Mouse (Mus musculus): ENCODE results near the gene Rbfox1. TPM values are rescaled to one million over a fixed set of nuclear protein-coding genes. Genes with fewer than 3 reads are reported as not detected.

The Rbfox1 gene
- total RNA-seq, 2 experiments from 2014 or later, result 42.1 to 47.4 TPM

DNA sequence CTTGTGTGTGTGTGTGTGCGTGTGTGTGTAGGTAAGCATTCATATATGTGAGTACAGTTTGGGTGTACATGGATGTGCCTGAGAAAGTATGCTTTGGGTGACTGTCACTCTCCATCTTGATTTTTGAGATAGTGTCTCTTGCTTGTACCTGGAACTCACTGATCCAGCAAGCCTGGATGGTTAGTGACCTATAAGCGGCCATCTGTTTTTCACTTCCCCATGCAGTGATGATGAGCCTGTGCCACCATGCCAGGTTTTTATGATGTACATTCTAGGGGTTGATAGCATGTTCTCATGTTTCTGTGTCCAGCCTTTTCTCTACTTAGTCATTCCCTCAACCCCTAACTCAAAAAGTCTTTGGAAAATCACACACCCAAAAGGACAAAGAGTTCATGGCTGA lies 976.5 kb downstream of the Rbfox1 start:
- intact Hi-C loops (cut with DNase I), result no loop called here
- DNase-seq, result no peak

DNA sequence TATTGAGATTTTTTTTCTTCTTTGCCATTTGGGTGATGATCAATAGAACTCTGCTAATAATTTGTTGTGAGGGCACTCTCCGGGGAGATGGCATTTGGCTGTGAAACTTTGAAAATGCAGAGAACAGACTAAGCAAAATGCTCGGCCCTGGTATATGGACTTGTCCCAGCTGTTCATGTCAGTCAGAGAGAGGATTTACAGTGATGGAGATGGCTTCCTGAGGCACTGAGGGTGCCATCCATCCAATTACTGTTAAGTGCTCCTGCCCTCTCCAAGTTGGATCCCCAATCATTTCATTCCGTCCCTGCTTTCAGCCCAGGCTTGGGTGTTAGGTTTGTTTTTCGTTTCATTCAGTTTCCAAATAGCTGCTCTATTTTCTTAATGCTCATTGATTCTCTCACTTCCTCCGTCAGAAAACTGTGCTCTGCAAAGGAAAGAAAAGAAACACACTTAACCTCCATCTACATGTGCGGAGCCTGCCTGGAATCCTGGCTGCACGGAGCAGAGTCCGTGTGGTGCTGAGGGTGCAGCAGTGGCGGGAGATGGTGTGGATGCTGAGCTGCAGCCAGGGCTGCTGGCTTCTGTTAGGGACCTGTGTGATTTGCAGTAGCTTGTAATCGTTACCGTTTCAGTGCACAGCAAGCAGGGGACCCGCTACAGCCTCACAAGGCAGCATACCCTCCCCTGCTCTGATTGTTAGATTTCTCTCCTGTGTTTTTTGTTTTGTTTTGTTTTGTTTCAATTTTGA lies 997.7 kb downstream of the Rbfox1 start:
- intact Hi-C loops (cut with DNase I), result no loop called here

DNA sequence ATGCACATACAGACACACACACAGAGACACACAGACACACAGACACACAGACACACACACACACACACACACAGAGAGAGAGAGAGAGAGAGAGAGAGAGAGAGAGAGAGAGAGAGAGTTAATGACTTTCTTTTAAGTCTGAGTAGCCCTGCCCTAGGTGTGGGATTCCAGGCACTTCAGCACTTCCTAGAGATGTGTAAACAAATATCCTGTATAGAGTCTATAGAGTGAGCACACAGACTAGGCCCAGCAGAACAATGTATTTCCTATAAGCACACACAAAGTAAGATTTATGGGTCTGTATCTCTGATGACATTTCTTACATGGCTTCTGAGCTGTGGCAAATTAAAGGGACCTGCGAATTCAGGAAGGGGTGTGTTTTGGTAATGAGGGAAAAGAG lies 998.6 kb downstream of the Rbfox1 start:
- DNase-seq, result no peak
- intact Hi-C loops (cut with DNase I), result no loop called here

More for the DNA sequence above, 997.7 kb downstream of the Rbfox1 start:
- DNase-seq, result no peak

DNA sequence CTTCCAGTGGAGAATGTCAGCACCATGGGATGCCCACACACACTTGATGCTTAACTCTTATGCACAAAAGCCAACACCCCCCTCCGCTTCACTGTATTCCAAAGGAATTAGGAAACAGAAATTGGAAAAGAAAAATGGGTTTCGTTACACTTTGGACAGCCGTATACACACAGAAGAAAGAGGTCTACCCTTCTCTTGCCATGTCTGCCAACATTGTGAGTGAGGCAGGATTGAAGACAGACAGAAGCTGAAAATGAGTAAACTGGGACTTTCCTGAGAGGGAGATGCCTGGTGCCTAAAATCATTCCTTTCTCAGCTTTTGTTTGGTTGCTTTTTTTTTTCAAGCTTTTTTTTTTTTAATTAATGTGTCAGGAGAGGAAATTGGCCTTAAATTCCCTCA lies 1000.5 kb downstream of the Rbfox1 start:
- intact Hi-C loops (cut with DNase I), result no loop called here

DNA sequence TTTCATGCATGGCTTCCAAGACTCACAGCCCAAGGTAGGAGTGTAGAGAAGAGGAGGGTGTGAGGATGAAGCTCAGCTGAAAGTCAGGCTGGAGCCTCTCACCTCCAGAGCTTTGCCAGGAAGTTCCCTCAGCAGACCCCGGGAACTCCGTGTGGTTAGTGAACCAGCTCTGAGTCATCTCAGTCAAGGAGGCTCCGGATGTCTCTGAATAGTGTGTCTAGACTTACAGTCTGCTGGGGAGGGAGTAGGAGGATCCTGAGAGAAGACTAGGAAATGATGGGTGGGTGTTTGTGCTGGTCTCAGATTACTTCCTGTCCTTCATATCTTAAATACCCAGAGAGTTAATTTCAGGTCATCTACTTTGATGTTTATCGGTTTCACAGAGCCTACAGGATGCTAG lies 1004.1 kb downstream of the Rbfox1 start:
- intact Hi-C loops (cut with DNase I), result no loop called here
- DNase-seq, result peak; percentile 9 to 17

More for the DNA sequence above, 1000.5 kb downstream of the Rbfox1 start:
- DNase-seq, result no peak

DNA sequence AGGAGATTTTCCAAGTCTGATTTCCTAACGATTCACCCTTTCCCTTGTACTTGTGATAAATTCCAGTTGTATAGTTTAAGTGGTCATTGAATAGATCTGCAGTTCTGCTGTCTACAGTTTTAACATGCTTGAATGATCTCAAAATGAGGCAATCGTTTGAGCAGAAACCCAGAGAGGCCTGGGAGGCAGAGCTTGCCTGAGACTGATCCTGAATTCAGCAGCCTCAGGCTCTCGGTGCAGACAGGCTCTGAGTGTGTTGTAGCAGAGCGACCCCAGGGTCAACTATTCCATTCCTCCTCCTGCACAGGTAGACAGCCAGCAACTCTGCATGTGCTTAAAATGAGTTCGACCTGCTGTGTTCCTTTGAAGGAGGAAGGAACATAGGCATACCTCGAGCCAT lies 1012.6 kb downstream of the Rbfox1 start:
- no peak for DNase-seq
- intact Hi-C loops (cut with DNase I), result no loop called here

DNA sequence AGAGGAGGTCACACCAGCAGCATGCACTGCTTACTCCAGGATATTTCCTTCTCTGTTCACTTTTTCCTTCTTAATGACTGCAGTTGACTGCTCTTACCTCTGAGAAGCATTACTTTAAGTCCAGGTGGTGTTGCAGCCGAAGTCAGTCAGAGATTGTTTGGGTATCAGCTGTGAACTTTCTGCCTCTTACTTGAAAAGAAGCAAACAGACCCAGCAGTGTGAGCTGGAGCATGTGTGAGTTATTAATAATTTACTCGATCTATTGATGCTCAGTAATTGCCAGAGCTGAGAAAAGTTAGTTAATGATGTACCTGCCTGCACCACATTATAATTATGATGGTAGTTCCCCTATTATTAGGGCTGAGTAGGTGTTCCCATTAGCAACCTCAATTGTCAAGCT lies 1014.9 kb downstream of the Rbfox1 start:
- no peak for DNase-seq
- intact Hi-C loops (cut with DNase I), result no loop called here

DNA sequence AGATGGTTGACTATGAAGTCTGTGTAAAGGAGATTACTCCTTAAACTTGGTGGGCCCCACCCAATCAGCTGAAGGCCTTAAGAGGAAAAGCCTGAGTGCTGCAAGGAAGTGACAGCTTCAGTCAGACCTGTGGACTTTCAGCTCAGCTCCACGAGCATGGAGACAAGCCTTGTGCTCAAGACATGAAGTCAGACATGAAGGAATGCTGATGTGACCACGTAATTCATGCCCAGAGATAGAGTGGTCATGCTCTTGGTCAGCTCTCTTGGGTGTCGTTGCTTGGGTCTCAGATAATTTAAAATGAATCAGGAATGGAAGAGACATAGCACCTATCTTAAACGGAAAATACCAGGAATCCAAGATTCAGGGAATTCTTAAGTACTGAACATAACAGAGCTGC lies 1019.8 kb downstream of the Rbfox1 start:
- no peak for DNase-seq
- intact Hi-C loops (cut with DNase I), result no loop called here

DNA sequence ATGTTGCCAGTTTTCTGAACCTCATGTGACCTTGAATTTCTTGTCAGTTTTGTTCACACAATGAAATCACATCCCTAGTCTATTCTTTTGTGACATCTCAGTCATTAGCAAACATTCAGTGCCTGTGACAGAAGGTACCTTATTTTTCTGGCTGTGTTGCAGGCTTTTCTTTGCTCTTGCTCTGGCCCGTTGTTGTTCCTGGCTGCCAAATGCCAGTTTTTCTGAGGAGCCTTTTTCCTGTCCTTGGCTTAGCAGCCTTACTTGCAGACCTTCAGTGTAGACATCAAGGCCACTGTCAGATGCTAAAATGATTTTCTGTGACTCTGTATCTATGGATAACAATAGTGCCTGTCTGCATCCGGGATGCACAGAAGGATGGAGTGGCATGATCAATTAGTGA lies 1020.8 kb downstream of the Rbfox1 start:
- DNase-seq, result no peak
- intact Hi-C loops (cut with DNase I), result no loop called here

DNA sequence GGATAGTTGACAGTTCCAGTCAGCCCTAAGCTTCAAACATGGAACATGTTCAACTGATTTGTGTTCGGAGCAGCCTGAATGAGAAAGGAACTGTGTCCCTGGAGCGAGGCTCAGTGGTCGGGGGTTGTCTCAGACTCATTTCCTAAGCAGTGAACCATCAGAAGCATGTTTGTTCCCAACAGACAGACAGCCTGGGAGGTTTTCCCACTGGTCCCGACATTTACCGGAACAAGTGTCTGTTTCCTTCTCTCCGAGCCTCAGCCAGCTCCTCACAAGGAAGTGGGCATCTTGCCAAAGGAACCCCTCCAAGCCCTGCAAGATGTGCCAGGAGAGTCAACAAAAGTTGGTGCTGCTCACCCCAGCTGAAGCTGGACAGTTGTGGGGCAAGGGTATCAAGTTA lies 1022.4 kb downstream of the Rbfox1 start:
- intact Hi-C loops (cut with DNase I), result no loop called here
- peak in 1 of 2 experiments; percentile 12 for DNase-seq

DNA sequence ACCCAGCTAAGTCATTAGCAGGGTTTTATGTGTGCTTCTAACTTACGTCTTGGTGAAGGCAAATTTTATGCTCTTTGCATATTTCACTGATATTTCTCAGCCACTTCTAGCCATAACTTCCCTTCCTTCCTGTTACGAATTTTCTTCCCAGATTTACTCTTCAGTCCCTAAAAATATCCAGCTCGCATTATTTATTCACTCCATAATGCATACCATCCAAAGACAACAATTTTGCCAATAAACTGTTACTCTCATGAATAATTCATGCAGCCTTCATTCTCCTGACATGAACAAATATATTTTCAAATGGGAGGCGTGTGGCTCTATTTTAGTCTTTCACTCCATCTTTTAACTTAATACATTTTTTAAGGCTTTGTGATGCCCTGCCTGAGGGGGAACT lies 1029.4 kb downstream of the Rbfox1 start:
- DNase-seq, result no peak
- intact Hi-C loops (cut with DNase I), result no loop called here

DNA sequence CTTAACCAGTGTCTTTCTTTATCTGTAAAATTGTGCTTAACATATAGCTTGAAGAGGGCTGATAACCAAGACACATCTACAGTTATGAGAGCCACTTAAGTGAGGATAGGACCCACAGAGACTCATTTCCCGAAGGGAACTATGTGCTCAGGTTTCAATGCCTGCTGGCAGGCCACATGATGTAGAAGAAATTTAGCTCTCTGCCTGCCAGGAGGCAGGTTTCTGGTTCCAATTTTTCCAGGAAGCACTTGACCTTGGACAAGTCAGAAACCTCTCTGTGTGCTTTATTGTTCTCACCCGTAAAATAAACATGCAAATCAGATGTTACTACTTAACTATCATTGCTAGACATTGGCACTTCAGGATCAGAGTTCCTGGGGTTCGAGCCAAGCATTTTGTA lies 1033.5 kb downstream of the Rbfox1 start:
- intact Hi-C loops (cut with DNase I), result no loop called here
- peak in 1 of 2 experiments; percentile 16 for DNase-seq

DNA sequence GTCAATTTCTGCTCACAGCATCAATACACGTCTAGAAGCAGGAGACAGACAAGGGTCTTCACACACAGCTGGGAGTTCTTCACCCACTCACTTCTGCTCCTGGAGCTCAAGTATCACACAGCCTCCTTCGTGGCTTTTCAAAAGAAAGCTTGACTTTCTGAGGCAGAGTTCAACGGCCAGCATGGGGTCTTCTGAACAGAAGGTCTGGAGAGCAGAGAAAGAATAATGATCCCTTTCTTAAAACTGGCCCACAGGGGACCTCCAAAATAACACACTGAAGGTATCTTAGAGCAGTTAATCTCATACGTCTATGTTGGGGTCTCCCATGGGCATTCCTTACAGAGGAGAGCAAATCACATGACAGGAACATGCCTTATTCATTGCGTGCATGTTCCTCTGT lies 1034.5 kb downstream of the Rbfox1 start:
- intact Hi-C loops (cut with DNase I), result no loop called here
- DNase-seq, result no peak

DNA sequence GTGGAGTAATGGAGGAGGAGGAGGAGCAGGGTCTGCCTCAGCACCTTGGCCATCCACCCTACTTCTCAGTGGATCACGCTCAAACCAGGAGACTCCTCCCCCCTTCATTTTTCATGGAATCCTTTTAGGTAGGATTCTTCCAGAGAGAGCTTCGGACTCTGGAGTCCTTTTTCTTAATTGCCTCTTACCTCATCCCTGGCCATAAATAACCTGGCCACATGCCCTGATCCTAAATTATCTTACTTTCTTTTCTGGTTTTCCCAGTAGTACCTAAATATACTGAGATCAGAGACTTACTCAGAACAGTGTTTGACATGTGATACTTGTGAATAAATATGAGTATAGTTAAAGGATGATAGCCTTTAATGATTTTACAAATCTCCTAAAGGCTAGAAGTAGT lies 1042.5 kb downstream of the Rbfox1 start:
- DNase-seq, result no peak
- intact Hi-C loops (cut with DNase I), result no loop called here

DNA sequence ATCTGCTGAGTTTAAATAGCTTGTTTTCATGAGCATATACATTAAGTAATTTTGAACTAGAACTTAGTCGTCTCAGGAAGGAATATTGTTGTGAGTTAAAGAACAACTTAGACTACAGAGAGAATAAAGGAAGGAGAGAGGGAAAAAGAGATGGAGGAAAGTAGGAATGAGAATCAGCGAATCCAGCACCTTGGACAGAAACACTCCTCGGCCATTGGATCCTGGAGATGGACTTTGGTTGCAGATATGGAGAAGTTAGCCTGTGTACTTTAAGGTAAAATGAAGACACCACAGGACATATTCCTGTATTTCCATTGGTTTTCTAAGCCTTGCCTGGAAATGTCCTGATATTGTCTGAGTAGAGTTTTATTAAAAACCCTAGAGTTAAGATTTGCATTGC lies 1045.6 kb downstream of the Rbfox1 start:
- DNase-seq, result no peak
- intact Hi-C loops (cut with DNase I), result no loop called here

DNA sequence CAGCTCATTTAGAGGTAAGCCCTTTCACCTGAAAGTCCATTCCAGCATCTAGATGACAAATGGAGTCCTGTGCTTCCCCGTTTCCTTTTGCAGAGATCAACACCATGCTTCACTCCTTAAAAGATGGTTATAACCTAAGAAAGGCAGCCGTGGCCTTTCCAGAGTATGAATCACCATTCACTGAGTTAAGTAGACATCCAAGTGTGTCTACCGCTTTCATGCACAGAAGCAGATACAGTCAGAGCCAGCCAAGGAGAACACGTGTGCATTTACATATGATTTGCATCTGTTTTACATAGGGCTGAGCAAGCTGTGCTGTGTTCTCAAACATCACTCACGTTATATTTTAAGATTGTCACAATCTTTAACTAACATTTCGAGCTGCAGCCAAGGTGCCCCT lies 1061.0 kb downstream of the Rbfox1 start:
- no peak for DNase-seq
- intact Hi-C loops (cut with DNase I), result no loop called here

DNA sequence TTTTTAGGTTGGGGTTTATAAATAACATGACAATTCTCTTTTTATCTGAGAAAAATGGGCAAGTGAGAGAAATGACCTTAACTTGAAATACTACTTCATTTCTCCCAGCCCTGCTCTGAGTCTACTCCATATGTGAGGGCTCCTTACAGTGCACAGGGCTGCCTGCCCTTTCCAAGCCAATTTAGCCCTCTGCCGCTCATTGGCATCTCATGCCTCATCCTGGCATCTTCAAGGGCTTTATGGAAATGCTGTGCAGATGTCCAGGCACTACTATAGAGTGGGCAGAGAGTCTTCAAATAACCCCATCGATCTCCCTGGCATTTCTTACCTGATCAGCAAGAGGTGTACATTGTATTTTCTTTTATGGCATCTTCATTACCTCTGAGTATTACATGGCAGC lies 1064.5 kb downstream of the Rbfox1 start:
- intact Hi-C loops (cut with DNase I), result no loop called here
- DNase-seq, result no peak

DNA sequence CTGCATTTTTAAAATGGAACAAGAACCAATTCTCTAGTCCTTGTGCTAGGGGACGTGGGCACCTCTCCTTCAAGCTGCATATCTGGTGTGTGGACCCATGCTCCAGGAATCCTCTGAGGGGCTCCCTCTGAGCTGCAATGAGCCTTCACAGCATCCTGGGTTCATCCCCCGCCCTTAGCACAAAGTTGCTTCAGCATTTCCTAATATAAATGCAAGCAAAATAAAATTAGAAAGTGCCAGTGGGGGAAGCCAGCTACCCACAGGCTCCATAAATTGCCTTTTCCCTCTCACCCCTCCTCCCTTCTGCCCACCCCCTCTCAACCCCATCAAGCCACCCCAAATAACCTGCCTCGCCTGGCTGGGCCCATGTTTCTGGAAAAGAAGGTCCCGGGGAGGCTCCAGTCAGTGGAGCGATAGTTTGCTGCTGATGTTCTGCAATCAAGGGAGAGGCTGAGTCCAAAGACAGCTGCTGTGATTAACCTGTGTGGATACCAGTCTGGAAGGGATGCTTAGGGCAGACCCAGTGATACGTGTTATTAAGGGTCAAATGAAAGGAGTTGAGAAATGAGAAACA lies 1070.0 kb downstream of the Rbfox1 start:
- intact Hi-C loops (cut with DNase I), result no loop called here

DNA sequence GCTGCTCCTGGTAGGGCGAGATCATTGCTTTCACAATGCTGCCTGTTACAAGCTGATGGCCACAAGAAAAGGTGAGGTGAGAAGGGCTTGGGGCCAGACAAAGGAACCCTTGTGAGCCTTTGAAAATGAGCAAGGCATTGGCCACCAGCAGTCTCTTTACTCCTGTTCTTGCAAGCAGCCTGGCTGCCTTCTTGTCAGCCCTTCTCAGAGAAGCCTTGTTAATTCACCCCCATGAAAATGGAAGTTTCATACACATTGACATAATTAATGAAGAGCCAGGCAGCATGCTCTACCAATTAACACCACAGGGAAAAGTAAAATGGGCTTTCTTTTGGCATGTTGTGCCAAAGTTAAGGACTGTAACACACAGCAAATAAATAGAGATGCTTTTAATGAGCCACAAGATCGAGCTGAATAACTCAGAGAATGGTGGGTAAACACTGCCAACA lies 1076.8 kb downstream of the Rbfox1 start:
- intact Hi-C loops (cut with DNase I), result no loop called here
- no peak for DNase-seq

More for the DNA sequence above, 1070.0 kb downstream of the Rbfox1 start:
- no peak for DNase-seq

DNA sequence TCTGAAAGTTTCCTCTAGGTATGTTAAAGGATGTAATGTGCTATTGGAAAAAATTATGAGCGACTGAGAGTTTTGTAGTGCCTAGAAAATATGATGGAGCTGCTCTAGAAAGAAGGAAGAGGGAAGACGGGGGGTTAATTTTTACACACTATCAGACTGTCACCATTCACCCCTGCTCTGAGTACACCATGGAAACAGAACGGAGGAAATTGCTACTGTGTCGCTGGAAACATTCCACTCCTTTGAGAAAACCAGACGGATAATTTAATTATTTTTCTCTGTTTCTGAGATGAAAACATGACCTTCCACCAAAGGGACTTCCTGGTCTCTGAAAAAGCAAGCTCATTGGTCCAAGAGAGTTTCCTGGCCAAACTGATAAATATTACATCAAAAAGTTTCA lies 1077.4 kb downstream of the Rbfox1 start:
- intact Hi-C loops (cut with DNase I), result no loop called here
- no peak for DNase-seq

DNA sequence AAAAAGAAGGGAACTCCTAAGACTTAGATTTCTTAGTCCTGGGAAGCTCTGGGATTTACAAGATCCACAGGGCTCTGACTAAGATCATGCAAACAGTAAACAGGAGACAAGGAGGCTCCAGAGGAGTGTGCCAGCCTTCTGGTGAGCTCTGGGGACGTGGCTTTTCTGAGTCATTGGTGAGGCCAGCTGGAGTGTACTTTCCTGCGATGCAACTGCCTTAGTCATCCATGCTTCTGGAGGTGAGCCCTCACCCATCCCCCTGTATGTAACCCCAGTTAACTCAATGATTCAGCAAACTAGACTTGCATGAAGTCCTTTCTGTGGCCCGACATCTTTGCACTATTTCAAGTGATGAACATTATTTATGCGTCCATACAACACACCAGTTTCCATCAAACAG lies 1078.4 kb downstream of the Rbfox1 start:
- intact Hi-C loops (cut with DNase I), result no loop called here
- DNase-seq, result no peak
